Mouse (Mus musculus) kidney, embryonic 16.5 days (tissue): ENCODE results near the gene Ankrd34a. TPM values are rescaled to one million over a fixed set of nuclear protein-coding genes. Genes with fewer than 3 reads are reported as not detected.

Experiments
- ATAC-seq: fragments of 200-750 bp; cut with Nextera tagmentation; 2 replicates; pipeline ENCODE4 v1.8.0; 2017; ENCODE audit warnings: moderate TSS enrichment; ENCODE audit not compliant: low FRiP score, low TSS enrichment
- H3K27ac ChIP-seq: fragments of 300-500 bp; sonication (generic); 2 replicates; pipeline ENCODE4 v1.5.1; 2014; ENCODE audit warnings: low read length
- H3K27me3 ChIP-seq: fragments of 300-500 bp; sonication (generic); 2 replicates; pipeline ENCODE4 v1.6.1; 2014; ENCODE audit warnings: low read length, control low read depth, mixed read lengths; ENCODE audit not compliant: insufficient read depth
- H3K36me3 ChIP-seq: fragments of 300-500 bp; sonication (generic); 2 replicates; pipeline ENCODE4 v1.6.1; 2014; ENCODE audit warnings: low read length, control low read depth, mixed read lengths; ENCODE audit not compliant: insufficient read depth
- H3K4me1 ChIP-seq: fragments of 300-500 bp; sonication (generic); 2 replicates; pipeline ENCODE4 v1.6.1; 2014; ENCODE audit warnings: low read length, control low read depth, mixed read lengths; ENCODE audit not compliant: insufficient read depth
- H3K4me2 ChIP-seq: fragments of 300-500 bp; sonication (generic); replicated peaks from 2 replicates; pipeline ENCODE4 v1.6.1; 2014; ENCODE audit warnings: low read depth, low read length
- H3K4me3 ChIP-seq: fragments of 300-500 bp; sonication (generic); 2 replicates; pipeline ENCODE4 v1.5.1; 2014; ENCODE audit warnings: mild to moderate bottlenecking, low read length
- H3K9ac ChIP-seq: fragments of 300-500 bp; sonication (generic); replicated peaks from 2 replicates; pipeline ENCODE4 v1.6.1; 2014; ENCODE audit warnings: low read length
- H3K9me3 ChIP-seq: fragments of 300-500 bp; sonication (generic); 2 replicates; pipeline ENCODE4 v1.6.1; 2016; ENCODE audit warnings: low read length, control low read depth
- WGBS: fragments of 180-500 bp; shearing (Covaris S2); extraction: QIAGEN DNeasy Blood & Tissue Kit; methylation state at CpG from one replicate; pipeline ENCODE4 v1.1.7; 2014; 5-methylcytosine and 5-hydroxymethylcytosine counted together
- polyA plus RNA-seq: library from polyadenylated mRNA; unstranded; fragments of >200 nt; fragmentation: Nextera tagmentation; extraction: Ambion mirVana; gene quantifications from 2 replicates; pipeline ENCODE4 v1.2.1, GENCODE M21; 2015

Gene Ankrd34a
- polyA plus RNA-seq, 1 experiment from 2014 or later: 2.2 TPM

- Histone ChIP-seq H3K4me1 (peaks cover 34% of the 10 kb centered on the region), H3K9ac (no peak overlapping the region), H3K9me3 (peaks cover 2% of the 10 kb centered on the region; the same call in 1 of the 2 replicates), H3K27me3 (no peaks in the 10 kb centered on the region; the same call in 1 of the 2 replicates), H3K36me3 (0 out of 2 replicates have a peak, but pooled peaks cover 2% of the 10 kb centered on the region), H3K27ac (no peak overlapping the region), H3K4me3 (no peak overlapping the region), H3K4me2 (no peak overlapping the region)
- WGBS: 82% methylated on average over 12 of the region's 12 CpGs
- no peak for ATAC-seq
Measured at GRCm38 (mm10) chr3:96578561-96579238, 17.7 kb upstream of the Ankrd34a start.

GRCm38 (mm10) chr3:96579239-96579750 is 17.1 kb upstream of the Ankrd34a start:
- no peak overlapping the region for H3K4me3 ChIP-seq
- peaks cover 4% of the 10 kb centered on the region; the same call in 1 of the 2 replicates for H3K9me3 ChIP-seq
- H3K4me1 ChIP-seq: peaks cover 34% of the 10 kb centered on the region
- H3K4me2 ChIP-seq: 0 out of 2 replicates have a peak overlapping the region, but pooled peaks have one; percentile 51
- 79% methylated on average over 4 of the region's 4 CpGs for WGBS
- H3K27ac ChIP-seq: no peak overlapping the region
- ATAC-seq: no peak
- no peak overlapping the region for H3K9ac ChIP-seq
- no peaks in the 10 kb centered on the region; the same call in 1 of the 2 replicates for H3K27me3 ChIP-seq
- 0 out of 2 replicates have a peak, but pooled peaks cover 2% of the 10 kb centered on the region for H3K36me3 ChIP-seq

GRCm38 (mm10) chr3:96579885-96580454 is 16.5 kb upstream of the Ankrd34a start:
- Histone ChIP-seq H3K4me3 (peak overlapping the region; percentile 21; the same call in 1 of the 2 replicates), H3K4me1 (peaks cover 34% of the 10 kb centered on the region), H3K4me2 (peak overlapping the region; percentile 51), H3K9ac (peak overlapping the region; percentile 56), H3K27ac (no peak overlapping the region), H3K27me3 (no peaks in the 10 kb centered on the region; the same call in 1 of the 2 replicates), H3K9me3 (peaks cover 4% of the 10 kb centered on the region; the same call in 1 of the 2 replicates), H3K36me3 (0 out of 2 replicates have a peak, but pooled peaks cover 2% of the 10 kb centered on the region)
- peak; percentile 43 for ATAC-seq
- 8% methylated on average over 16 of the region's 16 CpGs for WGBS

GRCm38 (mm10) chr3:96581141-96581540 is 15.3 kb upstream of the Ankrd34a start:
- Histone ChIP-seq H3K27ac (no peak overlapping the region), H3K9me3 (peaks cover 4% of the 10 kb centered on the region; the same call in 1 of the 2 replicates), H3K9ac (0 out of 2 replicates have a peak overlapping the region, but pooled peaks have one; percentile 14), H3K4me2 (no peak overlapping the region), H3K27me3 (no peaks in the 10 kb centered on the region; the same call in 1 of the 2 replicates), H3K4me3 (no peak overlapping the region), H3K4me1 (peaks cover 26% of the 10 kb centered on the region), H3K36me3 (0 out of 2 replicates have a peak, but pooled peaks cover 2% of the 10 kb centered on the region)
- no peak for ATAC-seq
- 59% methylated on average over 6 of the region's 6 CpGs for WGBS

GRCm38 (mm10) chr3:96581771-96582515 is 14.5 kb upstream of the Ankrd34a start:
- ATAC-seq: no peak
- no peak overlapping the region for H3K9ac ChIP-seq
- WGBS: 90% methylated on average over 16 of the region's 16 CpGs

GRCm38 (mm10) chr3:96583386-96583785 is 13.1 kb upstream of the Ankrd34a start:
- Histone ChIP-seq H3K4me2 (no peak overlapping the region), H3K4me1 (0 out of 2 replicates have a peak, but pooled peaks cover 13% of the 10 kb centered on the region), H3K36me3 (0 out of 2 replicates have a peak, but pooled peaks cover 2% of the 10 kb centered on the region), H3K27me3 (no peaks in the 10 kb centered on the region; the same call in 1 of the 2 replicates), H3K27ac (no peak overlapping the region), H3K9ac (no peak overlapping the region), H3K4me3 (no peak overlapping the region), H3K9me3 (peaks cover 4% of the 10 kb centered on the region; the same call in 1 of the 2 replicates)
- 91% methylated on average over 5 of the region's 5 CpGs for WGBS
- no peak for ATAC-seq

More at GRCm38 (mm10) chr3:96581771-96582515, 14.5 kb upstream of the Ankrd34a start:
- Histone ChIP-seq H3K4me1 (peaks cover 23% of the 10 kb centered on the region), H3K27ac (no peak overlapping the region), H3K36me3 (0 out of 2 replicates have a peak, but pooled peaks cover 2% of the 10 kb centered on the region), H3K9me3 (peaks cover 4% of the 10 kb centered on the region; the same call in 1 of the 2 replicates), H3K27me3 (no peaks in the 10 kb centered on the region; the same call in 1 of the 2 replicates), H3K4me2 (no peak overlapping the region), H3K4me3 (no peak overlapping the region)

- Histone ChIP-seq H3K27me3 (peaks cover 9% of the 10 kb centered on the region), H3K9me3 (no peaks in the 10 kb centered on the region; the same call in 1 of the 2 replicates), H3K4me2 (no peak overlapping the region), H3K36me3 (no peaks in the 10 kb centered on the region), H3K4me3 (no peak overlapping the region), H3K4me1 (no peaks in the 10 kb centered on the region; the same call in 1 of the 2 replicates), H3K9ac (no peak overlapping the region), H3K27ac (no peak overlapping the region)
- ATAC-seq: no peak
- WGBS: 80% methylated on average over 4 of the region's 4 CpGs
Measured at GRCm38 (mm10) chr3:96590657-96591056, 5.8 kb upstream of the Ankrd34a start.

- H3K4me3 ChIP-seq: peak overlapping the region; percentile 77
- peaks cover 24% of the 10 kb centered on the region for H3K4me1 ChIP-seq
- H3K4me2 ChIP-seq: peak overlapping the region; percentile 96
- H3K9me3 ChIP-seq: no peaks in the 10 kb centered on the region; the same call in 1 of the 2 replicates
- peaks cover 18% of the 10 kb centered on the region for H3K27me3 ChIP-seq
- H3K27ac ChIP-seq: peak overlapping the region; percentile 83; the same call in 1 of the 2 replicates
- no peaks in the 10 kb centered on the region for H3K36me3 ChIP-seq
- ATAC-seq: no peak
- H3K9ac ChIP-seq: peak overlapping the region; percentile 85
- WGBS: under 1% methylated on average over 10 of the region's 10 CpGs
Measured at GRCm38 (mm10) chr3:96593374-96593773, 3.1 kb upstream of the Ankrd34a start.
